Mouse (Mus musculus): ENCODE results near the gene Rarb. TPM values are rescaled to one million over a fixed set of nuclear protein-coding genes. Genes with fewer than 3 reads are reported as not detected.

Rarb gene
- polyA plus RNA-seq, 1 experiment from 2014 or later: 2.4 TPM

DNA sequence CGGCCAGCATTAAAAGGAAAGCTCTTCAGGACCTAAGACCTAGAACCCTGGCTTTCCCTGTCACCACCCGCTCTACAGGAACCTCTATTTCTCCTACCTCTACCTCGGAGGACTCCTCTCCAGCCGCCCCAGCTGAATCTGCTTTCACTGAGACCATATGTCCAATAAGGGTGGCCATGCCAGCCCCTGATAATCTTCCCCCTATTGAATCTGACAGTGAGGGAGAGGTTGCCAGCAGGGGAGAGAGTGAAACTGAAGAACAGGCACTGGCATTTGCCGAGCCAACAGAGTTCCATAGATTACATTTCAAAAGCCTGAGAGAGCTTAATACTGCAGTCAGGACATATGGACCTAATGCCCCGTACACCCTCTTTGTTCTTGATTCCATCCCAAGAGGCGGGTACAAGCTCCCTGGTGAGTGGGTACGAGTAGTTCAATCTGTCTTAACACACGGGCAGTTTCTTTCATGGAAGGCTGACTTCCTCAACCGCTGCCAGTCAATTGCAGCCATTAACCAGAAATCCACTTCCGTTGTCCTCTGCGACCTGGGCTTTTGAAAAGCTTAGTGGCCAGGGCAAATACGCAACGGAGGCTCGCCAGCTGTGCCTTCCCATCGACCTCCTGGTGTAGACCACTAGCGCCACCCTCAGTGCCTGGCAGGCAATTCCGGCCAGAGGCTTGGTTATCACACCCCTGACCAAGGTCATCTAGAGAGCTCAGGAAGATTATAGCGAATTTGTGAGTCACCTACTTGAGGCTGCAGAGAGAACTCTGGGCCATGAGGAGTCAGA lies 179.6 kb downstream of the Rarb start:
- Histone ChIP-seq H3K4me3 (replicated peaks) (no peak overlapping the region), H3K27ac (replicated peaks) (no peak overlapping the region), H3K36me3 (replicated peaks) (no peaks in the 10 kb centered on the region), H3K9ac (no peak overlapping the region), H3K4me1 (replicated peaks) (no peaks in the 10 kb centered on the region), H3K27me3 (no peaks in the 10 kb centered on the region), H3K9me3 (replicated peaks) (no peaks in the 10 kb centered on the region; the same call in 1 of the 2 replicates), H3K4me2 (no peak overlapping the region)
- 70% methylated on average over 19 of the region's 19 CpGs for WGBS (ENCODE audit: insufficient replicate concordance)
- no peak for ATAC-seq (ENCODE audit: insufficient read depth)

DNA sequence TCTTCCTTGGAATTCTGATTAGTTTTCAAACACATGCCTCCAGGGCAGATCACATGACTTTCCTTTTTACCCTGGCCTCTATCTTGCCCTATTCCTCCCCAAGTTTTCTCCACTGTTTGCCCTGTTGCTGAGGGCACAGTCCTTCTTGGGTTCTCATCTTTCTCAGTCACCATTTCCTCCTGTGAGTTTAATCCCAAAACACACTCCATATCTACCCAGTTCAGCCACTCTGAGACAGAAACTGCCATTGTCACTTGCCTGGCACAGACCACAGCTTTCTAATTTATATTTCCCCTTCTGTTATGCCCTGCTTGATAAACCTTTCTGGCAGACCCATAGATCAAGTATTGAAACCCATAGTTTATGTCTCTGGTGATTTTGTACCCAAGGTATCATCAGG lies 205.0 kb downstream of the Rarb start:
- H3K9ac ChIP-seq: no peak overlapping the region
- ATAC-seq (ENCODE audit: insufficient read depth): no peak
- H3K4me2 ChIP-seq: no peak overlapping the region
- no peaks in the 10 kb centered on the region for H3K4me1 ChIP-seq (replicated peaks)
- no peak overlapping the region for H3K4me3 ChIP-seq (replicated peaks)
- no peaks in the 10 kb centered on the region for H3K9me3 ChIP-seq (replicated peaks)
- no peaks in the 10 kb centered on the region for H3K27me3 ChIP-seq
- no peaks in the 10 kb centered on the region for H3K36me3 ChIP-seq (replicated peaks)
- H3K27ac ChIP-seq (replicated peaks): no peak overlapping the region

DNA sequence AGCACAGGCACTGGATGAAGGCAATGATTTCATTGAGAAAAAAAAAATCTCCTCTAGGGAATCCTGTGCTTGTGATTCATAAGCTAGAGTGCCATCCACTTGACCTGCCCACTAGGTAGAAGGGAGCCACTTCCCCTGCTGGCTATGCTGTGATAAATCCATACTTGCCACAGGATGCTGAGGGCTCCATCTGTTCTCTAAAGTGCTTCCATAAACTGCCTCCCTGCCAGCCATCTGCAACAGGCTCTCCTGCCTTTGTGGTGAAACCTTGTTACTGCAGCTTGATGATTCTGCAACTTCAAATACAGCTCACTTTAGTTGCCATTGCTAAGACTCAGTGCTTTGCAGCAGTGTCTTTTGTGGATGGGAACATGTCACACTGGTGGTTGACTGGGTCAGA lies 213.5 kb downstream of the Rarb start:
- no peaks in the 10 kb centered on the region for H3K36me3 ChIP-seq (replicated peaks)
- no peak overlapping the region for H3K27ac ChIP-seq (replicated peaks)
- no peaks in the 10 kb centered on the region for H3K9me3 ChIP-seq (replicated peaks)
- no peak for ATAC-seq (ENCODE audit: insufficient read depth)
- no peaks in the 10 kb centered on the region for H3K4me1 ChIP-seq (replicated peaks)
- H3K9ac ChIP-seq: no peak overlapping the region
- no peak overlapping the region for H3K4me3 ChIP-seq (replicated peaks)
- H3K27me3 ChIP-seq: no peaks in the 10 kb centered on the region
- H3K4me2 ChIP-seq: no peak overlapping the region

- no peak for ATAC-seq (ENCODE audit: insufficient read depth)
- no peak overlapping the region for H3K4me2 ChIP-seq
- WGBS (ENCODE audit: insufficient replicate concordance): 22% methylated on average over 8 of the region's 8 CpGs
These were observed 214.4 kb downstream of the Rarb start for GRCm38 (mm10) chr14:16604469-16605064.

DNA sequence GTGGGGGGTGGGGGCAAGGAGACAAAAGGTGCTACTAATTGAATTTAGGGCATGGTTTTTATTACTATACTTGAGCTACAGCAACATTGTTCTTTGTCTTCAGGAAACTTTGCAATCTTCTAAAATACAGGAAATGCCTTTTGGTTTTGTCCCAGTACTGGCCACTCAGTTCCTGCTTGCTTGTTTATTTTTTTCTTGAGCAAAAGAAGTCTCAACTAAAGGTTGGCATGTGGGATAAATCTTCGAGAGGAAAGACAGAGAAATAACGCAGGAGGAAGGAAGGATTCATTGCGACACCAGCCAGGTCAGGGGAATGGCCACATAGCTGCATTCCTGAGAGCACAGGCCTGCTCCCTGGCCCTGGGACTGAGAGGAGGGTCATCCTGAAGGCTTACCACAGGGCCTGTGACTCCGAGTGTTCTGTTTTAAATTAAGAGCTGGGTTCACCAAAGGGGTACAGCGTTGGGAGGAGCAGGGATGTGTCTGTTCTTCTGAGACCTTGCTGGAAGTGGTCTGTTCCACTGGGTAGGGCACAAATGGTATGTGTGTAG lies 215.8 kb downstream of the Rarb start:
- Histone ChIP-seq H3K27ac (replicated peaks) (no peak overlapping the region), H3K9me3 (replicated peaks) (no peaks in the 10 kb centered on the region), H3K4me2 (no peak overlapping the region), H3K4me3 (replicated peaks) (no peak overlapping the region), H3K36me3 (replicated peaks) (no peaks in the 10 kb centered on the region), H3K4me1 (replicated peaks) (no peaks in the 10 kb centered on the region), H3K27me3 (no peaks in the 10 kb centered on the region), H3K9ac (no peak overlapping the region)
- 14% methylated on average over 5 of the region's 5 CpGs for WGBS (ENCODE audit: insufficient replicate concordance)
- no peak for ATAC-seq (ENCODE audit: insufficient read depth)

More at GRCm38 (mm10) chr14:16604469-16605064, 214.4 kb downstream of the Rarb start:
- Histone ChIP-seq H3K27me3 (no peaks in the 10 kb centered on the region), H3K27ac (replicated peaks) (no peak overlapping the region), H3K4me3 (replicated peaks) (no peak overlapping the region), H3K9ac (no peak overlapping the region), H3K4me1 (replicated peaks) (no peaks in the 10 kb centered on the region), H3K36me3 (replicated peaks) (no peaks in the 10 kb centered on the region), H3K9me3 (replicated peaks) (no peaks in the 10 kb centered on the region)

GRCm38 (mm10) chr14:16599224-16599623 lies 219.7 kb downstream of the Rarb start:
- Histone ChIP-seq H3K27me3 (no peaks in the 10 kb centered on the region), H3K4me2 (no peak overlapping the region), H3K4me3 (replicated peaks) (no peak overlapping the region), H3K9me3 (replicated peaks) (no peaks in the 10 kb centered on the region), H3K9ac (no peak overlapping the region), H3K4me1 (replicated peaks) (no peaks in the 10 kb centered on the region), H3K27ac (replicated peaks) (no peak overlapping the region), H3K36me3 (replicated peaks) (no peaks in the 10 kb centered on the region)
- WGBS (ENCODE audit: insufficient replicate concordance): 67% methylated on average over 7 of the region's 7 CpGs
- ATAC-seq (ENCODE audit: insufficient read depth): no peak

DNA sequence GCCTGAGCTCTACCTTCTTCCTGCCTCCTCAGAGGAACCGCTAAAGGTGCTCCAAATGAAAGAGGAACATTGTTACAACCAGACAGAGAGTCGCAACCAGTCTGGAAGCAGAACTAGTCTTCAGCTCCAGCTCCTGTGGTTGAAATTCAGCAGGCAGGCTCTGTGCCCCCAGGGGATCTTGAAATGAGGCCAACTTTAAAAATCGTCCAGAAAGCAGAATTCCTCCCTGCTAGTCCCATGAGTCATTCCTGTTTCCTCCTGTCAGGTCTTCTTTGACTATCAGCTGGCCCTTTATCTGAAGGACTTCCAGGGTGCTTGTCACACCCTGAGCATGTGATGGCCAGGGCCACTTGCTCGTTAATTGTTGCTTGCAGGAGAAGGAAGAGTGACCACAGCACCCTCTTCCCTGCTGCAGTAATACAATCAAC lies 220.9 kb downstream of the Rarb start:
- Histone ChIP-seq H3K27ac (replicated peaks) (no peak overlapping the region), H3K9ac (no peak overlapping the region), H3K36me3 (replicated peaks) (no peaks in the 10 kb centered on the region), H3K4me3 (replicated peaks) (no peak overlapping the region), H3K27me3 (no peaks in the 10 kb centered on the region), H3K9me3 (replicated peaks) (no peaks in the 10 kb centered on the region), H3K4me1 (replicated peaks) (no peaks in the 10 kb centered on the region), H3K4me2 (no peak overlapping the region)
- no peak for ATAC-seq (ENCODE audit: insufficient read depth)
- 15% methylated on average over 4 of the region's 4 CpGs for WGBS (ENCODE audit: insufficient replicate concordance)

DNA sequence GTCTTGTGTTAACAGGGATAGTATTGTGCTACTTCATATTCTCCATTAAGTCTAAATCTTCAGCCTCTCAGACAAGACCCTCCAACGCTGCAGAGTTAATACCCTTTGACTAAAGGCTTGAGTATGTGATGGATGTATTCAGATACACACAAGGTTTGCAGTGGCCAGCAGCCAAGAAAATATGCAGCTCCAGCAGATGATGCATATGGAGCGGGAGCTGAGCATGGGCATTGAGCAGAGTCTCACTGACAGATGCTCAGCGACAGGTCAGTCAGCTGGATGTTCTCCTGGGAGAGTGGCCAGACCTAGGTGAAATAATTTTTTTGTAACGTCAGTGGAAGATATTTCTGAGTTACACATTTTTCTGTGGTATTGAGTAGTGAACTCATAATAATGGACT lies 229.8 kb downstream of the Rarb start:
- Histone ChIP-seq H3K4me3 (replicated peaks) (no peak overlapping the region), H3K36me3 (replicated peaks) (no peaks in the 10 kb centered on the region), H3K27me3 (no peaks in the 10 kb centered on the region), H3K9me3 (replicated peaks) (no peaks in the 10 kb centered on the region), H3K27ac (replicated peaks) (no peak overlapping the region), H3K4me1 (replicated peaks) (0 out of 2 replicates have a peak, but pooled peaks cover 4% of the 10 kb centered on the region), H3K4me2 (no peak overlapping the region), H3K9ac (no peak overlapping the region)
- WGBS (ENCODE audit: insufficient replicate concordance): 69% methylated on average over 4 of the region's 4 CpGs
- no peak for ATAC-seq (ENCODE audit: insufficient read depth)

DNA sequence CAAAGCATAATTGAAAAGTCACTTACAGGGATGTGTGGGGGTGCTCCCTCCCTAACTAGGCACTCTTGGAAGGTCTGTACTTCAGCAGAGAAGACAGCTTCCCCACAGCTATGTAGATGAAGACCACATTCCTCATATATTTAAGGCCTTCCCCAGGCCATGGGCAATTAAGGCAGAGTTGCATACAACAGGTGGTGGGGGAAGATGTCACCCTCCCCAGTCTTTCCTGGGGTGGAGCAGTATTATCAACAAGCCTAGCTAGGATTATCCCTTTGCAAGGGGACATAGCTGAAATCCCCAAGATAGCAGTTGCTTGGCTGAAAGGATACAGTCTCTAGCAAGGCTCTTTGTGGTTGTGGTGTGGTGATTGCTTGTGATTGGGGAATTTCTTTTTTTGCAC lies 240.9 kb downstream of the Rarb start:
- Histone ChIP-seq H3K4me1 (replicated peaks) (no peaks in the 10 kb centered on the region), H3K27ac (replicated peaks) (no peak overlapping the region), H3K36me3 (replicated peaks) (no peaks in the 10 kb centered on the region), H3K9ac (no peak overlapping the region), H3K27me3 (peaks cover 24% of the 10 kb centered on the region), H3K4me3 (replicated peaks) (no peak overlapping the region), H3K4me2 (no peak overlapping the region), H3K9me3 (replicated peaks) (no peaks in the 10 kb centered on the region)
- no peak for ATAC-seq (ENCODE audit: insufficient read depth)

DNA sequence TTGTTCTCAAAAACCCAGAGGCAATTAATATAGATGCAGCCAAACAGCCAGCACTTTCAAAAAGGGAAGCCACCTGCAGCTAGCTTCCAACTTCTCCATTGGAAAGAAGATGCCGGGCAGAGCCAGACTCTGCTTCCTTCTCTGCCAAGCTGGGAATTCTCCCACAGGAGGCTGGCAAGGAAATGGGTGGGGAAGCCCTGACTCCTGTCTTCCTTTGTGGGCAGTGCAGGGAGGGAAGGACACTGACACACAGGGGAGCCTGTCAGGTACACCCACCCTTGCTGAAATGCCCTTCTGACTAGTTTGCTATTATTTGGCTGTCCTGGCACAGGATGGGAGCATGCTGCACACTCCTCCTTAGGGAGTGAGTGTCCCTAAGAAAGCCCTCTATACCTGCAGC lies 241.9 kb downstream of the Rarb start:
- Histone ChIP-seq H3K4me1 (replicated peaks) (no peaks in the 10 kb centered on the region), H3K27me3 (peaks cover 24% of the 10 kb centered on the region), H3K27ac (replicated peaks) (no peak overlapping the region), H3K4me2 (no peak overlapping the region), H3K9me3 (replicated peaks) (no peaks in the 10 kb centered on the region), H3K4me3 (replicated peaks) (no peak overlapping the region), H3K36me3 (replicated peaks) (no peaks in the 10 kb centered on the region), H3K9ac (no peak overlapping the region)
- no peak for ATAC-seq (ENCODE audit: insufficient read depth)
- 23% methylated on average over 1 of the region's 1 CpGs for WGBS (ENCODE audit: insufficient replicate concordance)

DNA sequence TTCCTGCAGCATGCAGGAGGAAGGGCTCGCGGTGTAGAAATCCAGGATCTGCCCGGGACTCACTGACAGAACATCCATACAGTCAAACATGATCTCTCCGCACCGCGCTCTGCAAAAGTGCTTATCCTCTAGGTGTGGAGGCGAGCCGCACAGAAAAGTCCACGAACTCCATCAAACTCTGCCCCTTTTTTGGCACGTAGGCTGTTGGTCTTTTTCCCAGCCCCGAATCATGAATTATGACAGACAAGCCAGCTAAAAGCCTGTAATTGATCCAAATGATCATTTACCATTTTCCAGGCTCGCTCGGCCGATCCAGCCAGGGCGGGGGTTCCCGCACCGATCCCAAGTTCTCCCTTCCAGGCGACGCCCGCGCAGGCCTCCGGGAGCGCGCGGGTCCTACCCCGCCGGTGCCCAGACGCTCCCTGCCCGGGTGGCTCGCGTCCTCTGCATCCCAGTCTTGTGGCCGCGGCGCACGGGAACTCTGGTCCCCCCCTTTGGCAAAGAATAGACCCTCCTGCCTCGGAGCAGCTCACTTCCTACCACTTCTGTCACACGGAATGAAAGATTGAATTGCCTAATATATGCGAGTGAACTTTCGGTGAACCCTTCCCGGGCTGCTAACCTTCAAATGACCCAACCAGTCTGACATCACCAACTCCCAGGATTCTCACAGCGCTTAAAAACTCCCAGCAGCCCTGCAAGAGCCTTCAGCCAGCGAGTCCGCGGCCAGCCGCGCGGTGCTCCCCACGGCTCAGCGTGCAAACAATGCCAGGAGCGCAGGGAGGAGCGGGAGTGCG lies 243.8 kb downstream of the Rarb start:
- no peaks in the 10 kb centered on the region for H3K9me3 ChIP-seq (replicated peaks)
- peaks cover 24% of the 10 kb centered on the region for H3K27me3 ChIP-seq
- peak overlapping the region; percentile 59 for H3K4me2 ChIP-seq
- ATAC-seq (ENCODE audit: insufficient read depth): peak; percentile 72
- H3K9ac ChIP-seq: no peak overlapping the region
- H3K36me3 ChIP-seq (replicated peaks): no peaks in the 10 kb centered on the region
- H3K27ac ChIP-seq (replicated peaks): peak overlapping the region; percentile 48
- peak overlapping the region; percentile 54 for H3K4me3 ChIP-seq (replicated peaks)
- under 1% methylated on average over 52 of the region's 52 CpGs for WGBS (ENCODE audit: insufficient replicate concordance)
- no peaks in the 10 kb centered on the region for H3K4me1 ChIP-seq (replicated peaks)
